Mouse (Mus musculus) hindbrain, postnatal 0 days (tissue): ENCODE data around the gene Zmym1. TPM values are rescaled to one million over a fixed set of nuclear protein-coding genes. Genes with fewer than 3 reads are reported as not detected.

Experiments used
- ATAC-seq: fragments of 200-750 bp; cut with Nextera tagmentation; 2 replicates; pipeline ENCODE4 v1.8.0; 2017; ENCODE audit warnings: mild to moderate bottlenecking, moderate TSS enrichment, moderate library complexity
- DNase-seq: peaks from one replicate; pipeline ENCODE4 v3.0.0-alpha.2; 2015; ENCODE audit warnings: low spot score
- H3K27ac ChIP-seq: fragments of 300-500 bp; sonication (generic); 2 replicates; pipeline ENCODE4 v1.5.1; 2014; ENCODE audit warnings: mild to moderate bottlenecking
- H3K27me3 ChIP-seq: fragments of 300-500 bp; sonication (generic); 2 replicates; pipeline ENCODE4 v1.6.1; 2014; ENCODE audit warnings: low read length, mixed read lengths; ENCODE audit not compliant: insufficient read depth
- H3K36me3 ChIP-seq: fragments of 300-500 bp; sonication (generic); 2 replicates; pipeline ENCODE4 v1.6.1; 2014; ENCODE audit warnings: low read length, mixed read lengths; ENCODE audit not compliant: insufficient read depth
- H3K4me1 ChIP-seq: fragments of 300-500 bp; sonication (generic); 2 replicates; pipeline ENCODE4 v1.6.1; 2014; ENCODE audit warnings: antibody characterized with exemption, low read length, mixed read lengths; ENCODE audit not compliant: insufficient read depth
- H3K4me2 ChIP-seq: fragments of 300-500 bp; sonication (generic); 2 replicates; pipeline ENCODE4 v1.6.1; 2014; ENCODE audit warnings: low read depth, mild to moderate bottlenecking, low read length, moderate library complexity, mixed read lengths
- H3K4me3 ChIP-seq: fragments of 300-500 bp; sonication (generic); 2 replicates; pipeline ENCODE4 v1.5.1; 2014; ENCODE audit warnings: low read length
- H3K9ac ChIP-seq: fragments of 300-500 bp; sonication (generic); replicated peaks from 2 replicates; pipeline ENCODE4 v1.6.1; 2014; ENCODE audit warnings: mild to moderate bottlenecking, low read length, moderate library complexity, mixed read lengths
- H3K9me3 ChIP-seq: fragments of 300-500 bp; sonication (generic); 2 replicates; pipeline ENCODE4 v1.6.1; 2016; ENCODE audit warnings: low read length, mixed read lengths
- CTCF ChIP-seq: IDR thresholded peaks from 2 replicates; pipeline ENCODE4 v1.5.1; 2016; ENCODE audit warnings: antibody characterized with exemption, control low read depth, low read depth
- WGBS: fragments of 180-500 bp; shearing (Covaris S2); extraction: QIAGEN DNeasy Blood & Tissue Kit; methylation state at CpG from one replicate; pipeline ENCODE4 v1.1.7; 2014; 5-methylcytosine and 5-hydroxymethylcytosine counted together
- polyA plus RNA-seq: library from polyadenylated mRNA; unstranded; fragments of >200 nt; fragmentation: Nextera tagmentation; extraction: Ambion mirVana; gene quantifications from 2 replicates; pipeline ENCODE4 v1.2.1, GENCODE M21; 2015
- total RNA-seq: library from RNA; depleted of rRNA; stranded (reverse); fragments of >200 nt; gene quantifications from 2 replicates; pipeline ENCODE4 v1.2.3, GENCODE M21; 2014

The Zmym1 gene
- total and polyA plus RNA-seq, 2 experiments from 2014 or later = 6.8 to 14.4 TPM

GRCm38 (mm10) chr4:127053071-127053470 is 7.9 kb downstream of the Zmym1 start:
- Histone ChIP-seq H3K9ac (no peak overlapping the region), H3K4me3 (no peak overlapping the region), H3K4me1 (no peaks in the 10 kb centered on the region), H3K4me2 (no peak overlapping the region), H3K36me3 (peaks cover 8% of the 10 kb centered on the region), H3K9me3 (no peaks in the 10 kb centered on the region), H3K27me3 (no peaks in the 10 kb centered on the region), H3K27ac (no peak overlapping the region)
- ATAC-seq = no peak
- WGBS = 95% methylated on average over 5 of the region's 5 CpGs
- no peak for DNase-seq
- no peak for TF ChIP-seq CTCF

- ATAC-seq (no peak), DNase-seq (no peak)
- no peak overlapping the region for H3K4me2 ChIP-seq
- no peak overlapping the region for H3K27ac ChIP-seq
- H3K4me1 ChIP-seq = no peaks in the 10 kb centered on the region
- no peak overlapping the region for H3K9ac ChIP-seq
- H3K36me3 ChIP-seq = peaks cover 13% of the 10 kb centered on the region
- H3K27me3 ChIP-seq = no peaks in the 10 kb centered on the region
- no peak overlapping the region for H3K4me3 ChIP-seq
- no peak for TF ChIP-seq CTCF
- 90% methylated on average over 8 of the region's 8 CpGs for WGBS
- no peaks in the 10 kb centered on the region for H3K9me3 ChIP-seq
Observed at GRCm38 (mm10) chr4:127051121-127051520, 9.8 kb downstream of the Zmym1 start.

- no peak overlapping the region for H3K9ac ChIP-seq
- no peak for ATAC-seq
- TF ChIP-seq CTCF = no peak
Observed at GRCm38 (mm10) chr4:127043540-127043939, 17.4 kb downstream of the Zmym1 start.

GRCm38 (mm10) chr4:127039871-127040483 is 21.0 kb downstream of the Zmym1 start:
- H3K4me1 ChIP-seq = no peaks in the 10 kb centered on the region
- no peaks in the 10 kb centered on the region for H3K27me3 ChIP-seq
- DNase-seq = no peak
- H3K9me3 ChIP-seq = no peaks in the 10 kb centered on the region
- H3K4me2 ChIP-seq = no peak overlapping the region
- H3K4me3 ChIP-seq = no peak overlapping the region
- H3K27ac ChIP-seq = no peak overlapping the region
- 75% methylated on average over 3 of the region's 3 CpGs for WGBS
- TF ChIP-seq CTCF = no peak
- H3K36me3 ChIP-seq = peaks cover 37% of the 10 kb centered on the region
- ATAC-seq = no peak
- no peak overlapping the region for H3K9ac ChIP-seq

More at GRCm38 (mm10) chr4:127043540-127043939, 17.4 kb downstream of the Zmym1 start:
- H3K4me3 ChIP-seq = no peak overlapping the region
- no peaks in the 10 kb centered on the region for H3K9me3 ChIP-seq
- no peaks in the 10 kb centered on the region for H3K27me3 ChIP-seq
- H3K4me1 ChIP-seq = no peaks in the 10 kb centered on the region
- no peak overlapping the region for H3K4me2 ChIP-seq
- H3K36me3 ChIP-seq = peaks cover 21% of the 10 kb centered on the region
- no peak for DNase-seq
- H3K27ac ChIP-seq = no peak overlapping the region
- WGBS = 86% methylated on average over 4 of the region's 4 CpGs

- H3K9ac ChIP-seq = no peak overlapping the region
- H3K4me1 ChIP-seq = no peaks in the 10 kb centered on the region
- H3K27me3 ChIP-seq = no peaks in the 10 kb centered on the region
- DNase-seq = no peak
- H3K9me3 ChIP-seq = no peaks in the 10 kb centered on the region
- TF ChIP-seq CTCF = no peak
- H3K4me2 ChIP-seq = no peak overlapping the region
- H3K4me3 ChIP-seq = no peak overlapping the region
- H3K27ac ChIP-seq = no peak overlapping the region
- WGBS = 83% methylated on average over 3 of the region's 3 CpGs
- no peak for ATAC-seq
- H3K36me3 ChIP-seq = peaks cover 37% of the 10 kb centered on the region
Observed at GRCm38 (mm10) chr4:127038828-127039349, 22.1 kb downstream of the Zmym1 start.

GRCm38 (mm10) chr4:127037908-127038827 is 22.8 kb downstream of the Zmym1 start:
- H3K4me2 ChIP-seq = no peak overlapping the region
- H3K4me3 ChIP-seq = no peak overlapping the region
- no peak overlapping the region for H3K9ac ChIP-seq
- no peaks in the 10 kb centered on the region for H3K4me1 ChIP-seq
- ATAC-seq (no peak), DNase-seq (no peak)
- no peaks in the 10 kb centered on the region for H3K27me3 ChIP-seq
- no peaks in the 10 kb centered on the region for H3K9me3 ChIP-seq
- WGBS = 82% methylated on average over 8 of the region's 8 CpGs
- no peak overlapping the region for H3K27ac ChIP-seq
- no peak for TF ChIP-seq CTCF
- H3K36me3 ChIP-seq = peaks cover 37% of the 10 kb centered on the region

- 94% methylated on average over 3 of the region's 3 CpGs for WGBS
- Histone ChIP-seq H3K4me2 (no peak overlapping the region), H3K4me1 (no peaks in the 10 kb centered on the region), H3K27me3 (no peaks in the 10 kb centered on the region), H3K4me3 (no peak overlapping the region), H3K9ac (no peak overlapping the region), H3K27ac (no peak overlapping the region), H3K36me3 (peaks cover 37% of the 10 kb centered on the region), H3K9me3 (no peaks in the 10 kb centered on the region)
- no peak for ATAC-seq
- no peak for TF ChIP-seq CTCF
- no peak for DNase-seq
Observed at GRCm38 (mm10) chr4:127037158-127037557, 23.8 kb downstream of the Zmym1 start.
